Mouse (Mus musculus): ENCODE data around the gene Cuedc2. TPM values are rescaled to one million over a fixed set of nuclear protein-coding genes. Genes with fewer than 3 reads are reported as not detected.

Cuedc2 gene
- total and polyA plus RNA-seq, 3 experiments, result 251 to 302 (median 297) TPM

DNA sequence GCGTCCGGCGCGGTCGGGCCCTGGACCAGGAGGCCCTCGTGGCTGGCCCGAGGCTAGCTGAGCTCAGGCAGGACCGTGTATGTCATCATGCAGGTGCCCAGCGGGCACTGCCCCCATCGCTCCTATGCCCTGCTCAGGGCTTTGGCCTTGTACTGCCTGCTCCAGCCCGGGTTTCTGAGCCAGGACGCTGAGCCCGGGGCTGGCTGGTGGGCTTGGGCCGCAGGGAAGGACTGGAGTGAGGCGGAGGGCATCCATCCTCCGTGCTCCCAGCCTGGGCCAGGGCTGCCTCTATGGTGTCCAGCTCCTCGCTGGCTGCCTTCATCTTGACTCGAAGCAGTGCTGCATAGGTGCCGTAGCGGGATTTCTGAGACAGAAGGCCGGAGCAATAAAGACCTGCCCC, 25.9 kb downstream of the Cuedc2 start:
- Histone ChIP-seq H3K4me3 (ENCODE audit: control insufficient read depth in 1 of 2, insufficient read depth in 1 of 2, low read depth in 2 of 2, low read length in 2 of 2) (no peak overlapping the region), H3K79me2 (ENCODE audit: control insufficient read depth, insufficient read depth, low read length, poor library complexity) (no peaks in the 10 kb centered on the region), H3K9ac (ENCODE audit: control insufficient read depth, low read depth, low read length, poor library complexity, severe bottlenecking) (no peak overlapping the region), H3K27me3 (ENCODE audit: control insufficient read depth in 1 of 2, insufficient read depth in 2 of 2, low read length in 2 of 2) (no peaks in the 10 kb centered on the region), H3K27ac (ENCODE audit: control insufficient read depth, low read depth, low read length) (no peak overlapping the region), H3K4me1 (ENCODE audit: control insufficient read depth in 1 of 2, insufficient read depth in 2 of 2, low read length in 2 of 2) (peaks cover 14 to 30% of the 10 kb centered on the region in 2 experiments), H3K36me3 (ENCODE audit: control insufficient read depth in 1 of 2, insufficient read depth in 2 of 2, low read length in 2 of 2) (peaks cover 0 to 16% of the 10 kb centered on the region in 2 experiments; a peak in 2 of 4 replicates), H3K9me3 (replicated peaks; ENCODE audit: insufficient read depth, low read length) (no peaks in the 10 kb centered on the region)
- TF ChIP-seq MAX (IDR thresholded peaks at IDR 0.05; ENCODE audit: low read length) (no peak), MAFK (IDR thresholded peaks at IDR 0.05; ENCODE audit: borderline replicate concordance, low read depth, low read length) (no peak), MAZ (IDR thresholded peaks at IDR 0.05; ENCODE audit: low read depth, low read length) (no peak)
- no peak for DNase-seq (ENCODE audit: low read depth, low spot score)

- Histone ChIP-seq H3K27ac (ENCODE audit: control insufficient read depth, low read depth, low read length) (no peak overlapping the region), H3K9ac (ENCODE audit: control insufficient read depth, low read depth, low read length, poor library complexity, severe bottlenecking) (no peak overlapping the region), H3K79me2 (ENCODE audit: control insufficient read depth, insufficient read depth, low read length, poor library complexity) (no peaks in the 10 kb centered on the region), H3K27me3 (ENCODE audit: control insufficient read depth in 1 of 2, insufficient read depth in 2 of 2, low read length in 2 of 2) (no peaks in the 10 kb centered on the region), H3K4me1 (ENCODE audit: control insufficient read depth in 1 of 2, insufficient read depth in 2 of 2, low read length in 2 of 2) (peaks cover 14 to 25% of the 10 kb centered on the region in 2 experiments), H3K36me3 (ENCODE audit: control insufficient read depth in 1 of 2, insufficient read depth in 2 of 2, low read length in 2 of 2) (peaks cover 0 to 16% of the 10 kb centered on the region in 2 experiments; a peak in 2 of 4 replicates), H3K4me3 (ENCODE audit: control insufficient read depth in 1 of 2, insufficient read depth in 1 of 2, low read depth in 2 of 2, low read length in 2 of 2) (no peak overlapping the region), H3K9me3 (replicated peaks; ENCODE audit: insufficient read depth, low read length) (no peaks in the 10 kb centered on the region)
- TF ChIP-seq ZNF384 (IDR thresholded peaks at IDR 0.05; ENCODE audit: low read depth, low read length), result no peak
- TF ChIP-seq ELF1 (IDR thresholded peaks at IDR 0.05; ENCODE audit: low read depth, low read length), result no peak
- TF ChIP-seq NRF1 (IDR thresholded peaks at IDR 0.05; ENCODE audit: insufficient read depth, low read depth, low read length, poor library complexity, severe bottlenecking), result no peak
- TF ChIP-seq EP300 (IDR thresholded peaks at IDR 0.05; ENCODE audit: low read depth in 1 of 2, low read length in 2 of 2), result no peak
- no peak for TF ChIP-seq POLR2A (IDR thresholded peaks at IDR 0.05; ENCODE audit: control insufficient read depth in 1 of 2, insufficient read depth in 1 of 2, low read depth in 1 of 2, low read length in 2 of 2, poor library complexity in 1 of 2)
- no peak for TF ChIP-seq TAL1 (IDR thresholded peaks at IDR 0.05; ENCODE audit: low read length)
- no peak for TF ChIP-seq ZMIZ1 (IDR thresholded peaks at IDR 0.05; ENCODE audit: low read depth, low read length)
- no peak for TF ChIP-seq USF2 (IDR thresholded peaks at IDR 0.05; ENCODE audit: borderline replicate concordance in 1 of 2, insufficient read depth in 1 of 2, low read depth in 1 of 2, low read length in 2 of 2)
- no peak for TF ChIP-seq MYC (IDR thresholded peaks at IDR 0.05; ENCODE audit: low read depth, low read length)
- TF ChIP-seq RAD21 (IDR thresholded peaks at IDR 0.05; ENCODE audit: low read depth, low read length), result no peak
- TF ChIP-seq SMC3 (IDR thresholded peaks at IDR 0.05; ENCODE audit: low read depth, low read length), result no peak
- no peak for TF ChIP-seq CHD1 (IDR thresholded peaks at IDR 0.05; ENCODE audit: low read depth, low read length)
- no peak for TF ChIP-seq E2F4 (IDR thresholded peaks at IDR 0.05; ENCODE audit: borderline replicate concordance, low read depth, low read length)
- no peak for TF ChIP-seq KAT2A (conservative IDR thresholded peaks at IDR 0.05; ENCODE audit: low read depth, low read length)
- no peak for TF ChIP-seq MEF2A (IDR thresholded peaks at IDR 0.05; ENCODE audit: extremely low read depth, insufficient replicate concordance, low read depth, low read length, poor library complexity, severe bottlenecking)
- no peak for DNase-seq (ENCODE audit: low read depth, low spot score)
Observed at GRCm38 (mm10) chr19:46311341-46311740, 27.2 kb downstream of the Cuedc2 start.

Data from MEL (cell line).